Mouse (Mus musculus) embryo, embryonic 9.5 days (tissue): ENCODE data around the gene Gtf2ird1.
"Not testable (repeated sequence)": the region's sequence is repeated elsewhere in the genome, so short reads cannot be mapped to it uniquely, and the experiment has no call there.

Source experiments
- DNase-seq: peaks from one replicate; pipeline ENCODE4 v3.0.0-alpha.2; 2017; ENCODE audit errors: extremely low spot score

The Gtf2ird1 gene

DNA sequence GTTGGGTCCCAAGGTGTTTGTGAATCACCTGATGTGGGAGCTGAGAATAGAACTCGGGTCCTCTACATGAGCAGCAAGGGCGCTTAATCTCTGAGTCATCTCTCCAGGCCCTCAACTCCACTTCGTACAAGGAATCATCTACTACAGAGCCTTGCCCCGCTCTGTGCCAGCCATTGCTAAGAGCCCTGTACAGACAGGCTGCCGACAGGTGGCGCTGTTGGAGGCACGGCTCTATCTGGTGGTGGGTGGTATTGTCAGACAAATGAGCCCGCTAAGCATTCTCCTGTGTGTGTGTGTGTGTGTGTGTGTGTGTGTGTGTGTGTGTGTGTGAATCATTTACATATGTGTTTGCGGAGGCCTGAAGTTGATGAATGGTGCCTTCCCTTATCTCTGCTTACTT, 111.1 kb downstream of the Gtf2ird1 start:
- no peak for DNase-seq

DNA sequence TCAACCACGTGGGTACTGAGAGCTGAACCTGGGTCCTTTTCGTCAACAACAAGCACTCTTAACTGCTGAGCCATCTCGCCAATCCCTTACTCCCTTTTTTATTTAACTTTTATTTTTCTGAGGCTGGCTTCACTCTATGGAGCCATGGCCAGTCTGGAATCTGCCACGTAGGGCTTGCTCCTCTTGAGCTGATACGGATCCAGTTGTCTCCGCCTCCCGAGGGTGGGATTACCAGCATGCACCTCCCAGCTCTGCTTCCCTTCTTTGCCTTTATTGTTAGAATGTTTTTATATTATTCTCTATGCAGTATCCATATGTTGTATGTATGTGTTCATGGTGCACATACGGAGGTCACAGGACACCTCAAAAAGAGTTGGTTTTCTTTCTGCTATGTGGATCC, 112.4 kb downstream of the Gtf2ird1 start:
- DNase-seq: no peak

DNA sequence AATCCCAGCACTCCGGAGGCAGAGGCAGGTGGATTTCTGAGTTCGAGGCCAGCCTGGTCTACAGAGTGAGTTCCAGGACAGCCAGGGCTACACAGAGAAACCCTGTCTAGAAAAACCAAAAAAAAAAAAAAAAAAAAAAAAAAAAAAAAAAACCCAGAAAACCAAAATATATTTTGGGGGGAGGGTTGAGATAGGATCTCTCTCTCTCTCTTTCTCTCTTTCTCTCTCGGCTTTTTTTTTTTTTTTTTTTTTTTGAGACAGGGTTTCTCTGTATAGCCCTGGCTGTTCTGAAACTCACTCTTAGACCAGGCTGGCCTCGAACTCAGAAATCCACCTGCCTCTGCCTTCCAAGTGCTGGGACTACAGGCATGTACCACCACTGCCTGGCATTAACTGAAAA, 113.0 kb downstream of the Gtf2ird1 start:
- DNase-seq: not testable (repeated sequence)

DNA sequence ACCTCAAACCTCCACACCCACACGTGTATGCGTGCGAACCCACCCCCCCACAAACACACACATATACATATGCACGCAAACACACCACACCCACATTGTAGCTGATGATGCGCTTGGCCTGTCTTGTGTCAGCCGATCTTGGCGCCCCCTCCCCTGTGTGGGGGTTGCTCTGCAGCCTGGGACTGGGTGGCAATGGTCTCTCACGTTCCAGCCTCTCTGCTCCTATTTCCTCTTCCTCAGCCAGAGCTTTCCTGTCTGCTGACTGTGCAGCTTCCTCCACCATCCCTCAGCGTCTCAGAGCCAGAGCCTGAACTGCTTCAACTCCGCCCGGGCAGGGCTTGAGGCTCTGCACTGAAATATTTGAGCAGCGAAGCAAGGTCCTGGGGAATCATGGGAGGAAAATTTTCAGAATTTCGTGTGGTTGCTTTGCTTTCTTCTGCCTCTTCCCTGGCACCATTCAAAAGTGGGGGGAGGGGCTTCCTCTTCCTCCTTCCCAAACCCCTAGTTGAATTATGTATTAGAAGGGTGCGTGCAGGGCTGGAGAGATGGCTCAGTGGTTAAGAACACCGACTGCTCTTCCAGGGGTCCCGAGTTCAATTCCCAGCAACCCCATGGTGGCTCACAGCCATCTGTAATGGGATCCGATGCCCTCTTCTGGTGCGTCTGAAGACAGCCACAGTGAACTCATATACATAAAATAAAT, 113.9 kb downstream of the Gtf2ird1 start:
- DNase-seq: no peak

DNA sequence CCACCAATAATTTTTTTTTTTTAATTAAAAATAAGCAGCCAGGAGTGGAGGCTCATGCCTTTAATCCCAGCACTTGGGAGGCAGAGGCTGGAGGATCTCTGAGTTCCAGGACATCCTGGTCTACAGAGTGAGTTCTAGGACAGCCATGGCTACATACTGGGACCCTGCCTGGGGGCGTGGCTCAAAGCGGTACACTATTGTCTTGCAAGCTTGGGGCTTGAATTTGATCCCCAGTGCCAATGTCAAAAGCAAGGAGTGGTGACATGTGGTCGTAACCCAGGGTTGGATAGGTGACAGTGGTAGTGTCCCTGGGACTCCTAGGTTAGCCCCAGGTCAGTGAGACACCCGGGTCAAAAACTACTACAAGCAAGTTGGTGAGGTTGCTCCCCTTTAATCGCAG, 114.8 kb downstream of the Gtf2ird1 start:
- DNase-seq: no peak

DNA sequence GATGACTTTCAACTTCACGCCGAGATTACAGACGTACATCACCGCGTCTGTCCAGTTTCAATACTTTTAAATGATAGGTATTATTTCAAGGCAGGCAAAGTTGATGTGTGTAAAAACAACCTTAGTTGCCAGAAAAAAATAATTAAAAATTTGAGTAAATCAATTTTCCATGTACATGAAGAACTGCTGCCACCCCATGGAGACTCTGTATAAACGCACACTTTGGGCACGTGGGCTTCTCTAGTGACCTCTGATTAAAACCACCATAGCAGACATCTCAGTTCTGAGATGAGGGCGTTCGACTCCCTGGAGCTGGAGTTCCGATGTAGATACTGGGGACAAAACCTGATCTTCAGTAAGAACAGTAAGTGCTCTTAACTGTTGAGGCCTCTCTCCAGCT, 115.2 kb downstream of the Gtf2ird1 start:
- no peak for DNase-seq

DNA sequence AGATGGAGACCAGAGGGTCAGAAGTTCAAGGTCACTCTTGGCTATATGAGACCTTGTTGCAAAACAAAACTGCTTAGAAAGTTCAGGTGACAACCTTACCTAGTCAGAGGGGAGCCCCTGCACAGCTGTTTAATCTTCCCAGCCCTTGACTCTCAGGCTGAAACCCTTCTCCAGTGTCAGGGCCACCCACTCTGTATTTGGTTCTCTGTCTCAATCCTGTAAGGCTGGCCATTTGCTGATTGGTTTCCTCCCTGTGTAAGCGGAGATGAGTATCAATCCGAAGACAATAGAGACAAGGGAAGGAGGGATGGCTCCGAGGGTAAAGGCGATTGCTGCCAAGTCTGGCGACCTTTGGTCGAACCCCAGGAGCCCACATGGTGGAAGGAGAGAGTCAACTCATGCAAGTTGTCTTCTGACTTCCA, 116.4 kb downstream of the Gtf2ird1 start:
- DNase-seq: no peak

DNA sequence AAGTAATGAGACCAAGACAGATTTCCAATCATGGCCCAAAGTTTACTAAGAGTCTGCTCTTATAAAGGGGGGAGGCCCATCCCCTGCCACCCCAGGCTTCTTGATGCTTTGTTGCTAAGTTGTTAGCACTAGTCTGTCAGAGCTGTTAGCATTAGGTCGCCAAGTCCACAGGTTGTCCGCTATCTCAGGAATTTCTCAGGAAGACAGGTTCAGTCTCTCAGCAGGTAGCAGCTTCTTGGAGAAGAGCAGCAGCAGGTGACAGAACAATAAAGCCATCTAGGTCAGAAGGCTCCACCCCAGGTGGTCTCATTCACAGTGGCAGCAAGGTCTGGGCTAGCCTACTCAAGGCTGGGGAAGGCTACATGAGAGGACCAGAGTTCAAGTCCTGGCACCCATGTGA, 119.5 kb downstream of the Gtf2ird1 start:
- DNase-seq: not testable (repeated sequence)

DNA sequence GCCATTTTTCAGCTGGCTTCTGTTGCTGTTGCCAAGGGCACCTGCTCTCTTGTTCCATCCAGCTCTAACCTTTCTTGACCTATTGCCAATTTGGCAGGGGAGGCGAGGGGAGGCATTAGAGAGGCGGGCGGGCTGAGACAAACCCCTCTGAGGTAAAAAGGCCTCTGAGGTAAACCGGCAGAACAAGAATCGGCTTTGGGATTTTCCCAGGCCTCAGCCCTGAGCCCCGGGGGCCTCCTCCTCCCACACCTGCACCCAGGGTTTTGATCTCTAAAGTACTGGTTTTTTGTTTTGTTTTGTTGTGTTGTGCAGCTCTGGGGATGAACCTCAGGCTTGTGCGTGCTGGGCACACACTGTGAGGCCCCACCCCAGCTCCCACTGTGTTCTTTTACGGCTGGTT, 123.8 kb downstream of the Gtf2ird1 start:
- DNase-seq: no peak

DNA sequence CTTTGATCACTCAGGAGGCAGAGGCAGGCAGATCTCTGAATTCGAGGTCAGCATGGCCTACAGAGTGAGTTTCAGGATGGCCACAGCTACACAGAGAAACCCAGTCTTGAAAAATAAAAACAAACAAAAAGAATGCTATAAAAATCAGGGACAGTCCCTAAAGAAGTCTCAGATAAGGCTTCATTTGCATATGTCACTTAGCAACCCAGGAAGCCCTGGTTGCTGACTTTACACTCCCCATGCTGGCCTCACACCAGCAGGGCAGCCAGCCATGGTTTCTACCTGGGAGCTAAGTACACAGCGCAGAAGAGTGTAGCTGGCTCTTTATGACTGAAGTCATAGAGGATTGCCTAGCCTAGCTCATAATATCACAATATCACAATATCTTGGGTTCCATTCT, 126.4 kb downstream of the Gtf2ird1 start:
- no peak for DNase-seq

DNA sequence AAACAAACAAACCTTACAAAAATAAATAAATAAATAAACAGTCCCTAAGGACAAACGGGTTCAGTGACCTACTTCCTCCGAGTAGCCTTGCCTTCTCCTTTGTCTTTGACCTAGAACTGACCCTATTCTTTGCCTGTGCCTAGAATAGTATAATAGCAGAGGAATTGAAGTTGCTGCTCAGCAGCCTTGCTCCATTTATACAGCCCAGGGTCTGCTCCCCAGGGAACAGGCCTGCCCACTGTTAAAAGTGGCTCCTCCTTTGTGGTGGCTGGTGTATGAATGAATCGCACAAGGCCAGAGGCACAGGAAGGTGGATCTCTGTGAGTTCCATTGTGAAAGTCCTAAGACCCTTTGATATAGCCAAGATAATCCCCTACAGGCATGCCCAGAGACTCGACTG, 127.2 kb downstream of the Gtf2ird1 start:
- no peak for DNase-seq

DNA sequence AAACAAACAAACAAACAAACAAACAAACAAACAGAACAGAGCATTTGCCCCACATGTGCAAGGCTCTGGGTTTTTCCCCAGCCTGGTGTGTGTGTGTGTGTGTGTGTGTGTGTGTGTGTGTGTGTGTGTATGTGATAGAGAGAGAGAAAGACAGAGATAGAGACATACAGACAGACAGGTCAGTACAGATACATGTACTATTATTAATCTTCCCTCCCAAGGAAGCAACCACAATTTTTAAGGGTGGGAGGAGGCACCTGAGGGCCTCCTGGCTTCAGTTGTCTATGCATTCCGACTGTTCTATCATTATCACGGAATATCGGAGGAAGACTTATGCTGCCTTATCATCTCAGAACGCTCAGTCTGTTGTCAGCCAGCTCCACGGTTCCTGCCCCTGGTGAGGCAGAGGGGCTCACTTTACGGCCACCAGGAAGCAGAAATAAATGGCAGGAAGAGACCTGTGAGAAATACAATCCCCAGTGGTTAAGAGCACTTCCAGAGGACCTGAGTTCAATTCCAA, 128.0 kb downstream of the Gtf2ird1 start:
- no peak for DNase-seq

DNA sequence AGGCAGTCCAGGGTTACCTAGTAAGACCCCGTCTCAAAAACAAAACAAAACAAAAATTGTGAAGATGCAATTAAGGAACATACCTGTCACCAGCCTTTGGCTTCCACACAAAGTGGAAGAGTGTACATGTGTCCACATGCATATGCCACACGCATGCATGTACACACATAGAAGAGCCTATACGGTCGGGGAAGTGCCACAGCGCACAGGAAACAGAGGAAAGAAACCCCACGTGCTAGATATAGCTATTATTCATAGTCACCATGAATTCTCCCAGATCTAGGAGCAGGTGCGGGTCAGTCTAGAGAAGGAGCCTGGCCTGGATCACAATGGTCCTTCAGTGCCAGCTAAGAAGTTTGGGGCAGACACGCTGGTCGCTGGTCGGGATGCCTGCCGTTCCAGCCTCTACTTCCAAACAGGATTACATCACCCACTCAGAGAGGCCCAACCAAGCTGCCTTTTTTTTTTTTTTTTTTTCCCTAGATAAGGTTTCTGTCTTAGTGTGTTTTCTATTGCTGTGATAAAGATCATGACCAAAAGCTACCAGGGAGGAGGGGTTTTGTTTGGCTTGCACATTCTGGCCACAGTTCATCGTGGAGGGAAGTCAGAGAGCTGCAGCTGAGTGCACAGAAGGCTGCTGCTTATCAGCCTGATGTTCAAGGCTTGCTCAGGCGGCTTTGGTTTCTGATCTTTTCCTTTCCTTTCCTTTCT, 130.5 kb downstream of the Gtf2ird1 start:
- no peak for DNase-seq

DNA sequence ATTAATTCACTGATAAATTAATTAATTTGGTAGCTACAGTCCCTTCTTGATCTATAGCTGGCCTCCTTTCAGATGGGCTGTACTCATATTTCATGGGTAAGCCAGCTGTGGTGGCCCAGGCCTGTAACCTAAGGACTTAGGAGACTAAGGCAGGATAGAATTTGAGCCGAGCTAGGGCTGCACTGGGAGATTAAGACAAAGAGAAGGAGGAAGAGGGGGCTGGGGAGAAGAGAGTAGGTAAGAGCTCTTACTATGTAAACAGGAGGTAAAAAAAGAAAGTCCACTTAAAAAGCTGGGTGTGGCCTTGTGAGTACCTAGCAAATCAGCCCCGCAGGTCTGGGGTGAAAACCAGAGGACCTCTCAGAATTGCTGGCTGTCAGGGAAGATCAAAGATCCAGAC, 132.6 kb downstream of the Gtf2ird1 start:
- DNase-seq: no peak

DNA sequence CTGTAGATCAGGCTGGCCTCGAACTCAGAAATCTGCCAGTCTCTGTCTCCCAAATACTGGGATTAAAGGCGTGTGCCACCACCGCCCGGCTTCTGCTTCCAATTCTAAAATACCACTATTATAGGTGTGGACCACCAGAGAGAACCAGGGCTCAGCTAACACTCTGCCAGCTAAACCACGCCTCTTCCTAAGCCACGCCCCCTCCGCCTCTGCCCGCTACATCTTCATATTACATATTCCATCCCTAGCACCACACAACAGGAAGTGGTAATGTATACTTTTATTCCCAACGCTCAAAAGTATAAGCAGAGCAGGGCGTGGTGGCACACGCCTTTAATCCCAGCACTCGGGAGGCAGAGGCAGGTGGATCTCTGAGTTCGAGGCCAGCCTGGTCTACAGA, 133.2 kb downstream of the Gtf2ird1 start:
- DNase-seq: no peak

DNA sequence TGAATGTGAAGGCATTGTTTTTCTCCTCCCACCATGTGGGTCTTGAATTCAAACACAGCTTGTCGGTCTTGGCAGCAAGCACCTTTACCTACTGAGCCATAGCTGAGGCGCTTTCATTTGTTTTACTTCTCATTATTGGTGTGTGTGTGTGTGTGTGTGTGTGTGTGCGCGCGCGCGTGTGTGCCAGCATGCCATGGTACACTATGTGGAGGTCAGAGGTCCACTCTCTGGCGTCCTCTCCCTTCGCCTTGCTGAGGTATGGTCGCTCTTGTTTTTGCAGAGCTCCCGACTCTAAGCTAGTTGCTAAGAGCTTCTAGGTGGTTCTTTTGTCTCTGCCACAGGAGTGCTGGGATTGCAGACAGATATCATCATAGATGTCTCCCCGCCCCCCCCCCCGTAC, 134.2 kb downstream of the Gtf2ird1 start:
- no peak for DNase-seq

DNA sequence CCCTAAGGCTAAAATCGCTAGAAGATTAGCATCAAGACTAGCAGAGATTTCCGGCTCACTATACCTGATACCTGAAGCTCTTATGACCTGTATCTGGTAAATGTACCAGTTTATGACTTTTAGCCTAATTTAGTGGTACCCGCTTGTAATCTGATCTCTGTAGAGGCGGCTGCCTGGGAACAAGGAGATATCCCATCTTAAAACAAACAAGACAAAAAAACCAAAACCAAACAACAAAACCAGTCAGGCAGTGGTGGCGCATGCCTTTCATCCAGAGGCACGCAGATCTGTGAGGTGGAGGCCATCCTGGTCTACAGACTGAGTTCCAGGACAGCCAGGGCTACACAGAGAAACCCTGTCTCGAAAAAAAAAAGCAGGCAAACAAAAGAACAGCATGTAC, 134.8 kb downstream of the Gtf2ird1 start:
- no peak for DNase-seq

DNA sequence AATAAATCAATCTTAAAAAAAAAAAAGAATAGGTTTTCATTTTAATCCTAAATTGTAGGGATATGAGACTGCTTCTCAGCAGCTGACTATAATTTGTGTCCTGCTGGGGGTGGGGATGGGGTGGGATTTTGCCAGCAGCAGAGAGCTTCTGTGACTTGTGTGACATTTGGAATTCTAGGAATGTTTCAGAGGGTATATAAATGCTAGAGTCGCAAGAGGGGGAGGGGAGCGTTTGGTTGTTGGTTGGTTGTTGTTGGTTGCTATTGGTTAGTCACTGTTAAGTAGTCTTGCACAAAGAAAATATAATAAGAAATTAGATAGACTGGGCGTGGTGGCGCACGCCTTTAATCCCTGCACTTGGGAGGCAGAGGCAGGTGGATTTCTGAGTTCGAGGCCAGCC, 137.6 kb downstream of the Gtf2ird1 start:
- no peak for DNase-seq

DNA sequence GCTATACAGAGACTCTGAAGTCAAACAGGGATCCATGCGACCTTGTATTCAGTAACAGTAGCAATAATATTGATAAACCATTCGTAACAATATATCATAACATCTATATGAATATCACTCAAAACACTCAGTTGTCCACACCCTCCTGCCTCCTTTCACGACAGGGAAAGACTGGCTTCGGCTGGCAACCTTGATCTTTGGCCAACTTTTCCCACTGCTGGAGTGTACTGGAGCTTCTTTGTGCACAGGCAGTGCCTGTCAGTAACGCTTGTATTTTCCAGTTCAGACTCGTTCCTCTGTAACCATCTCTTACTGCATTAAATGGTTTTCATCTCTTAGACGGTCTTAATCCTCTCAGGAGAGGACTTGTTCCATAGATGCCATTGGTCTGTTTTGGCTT, 139.8 kb downstream of the Gtf2ird1 start:
- DNase-seq: no peak

DNA sequence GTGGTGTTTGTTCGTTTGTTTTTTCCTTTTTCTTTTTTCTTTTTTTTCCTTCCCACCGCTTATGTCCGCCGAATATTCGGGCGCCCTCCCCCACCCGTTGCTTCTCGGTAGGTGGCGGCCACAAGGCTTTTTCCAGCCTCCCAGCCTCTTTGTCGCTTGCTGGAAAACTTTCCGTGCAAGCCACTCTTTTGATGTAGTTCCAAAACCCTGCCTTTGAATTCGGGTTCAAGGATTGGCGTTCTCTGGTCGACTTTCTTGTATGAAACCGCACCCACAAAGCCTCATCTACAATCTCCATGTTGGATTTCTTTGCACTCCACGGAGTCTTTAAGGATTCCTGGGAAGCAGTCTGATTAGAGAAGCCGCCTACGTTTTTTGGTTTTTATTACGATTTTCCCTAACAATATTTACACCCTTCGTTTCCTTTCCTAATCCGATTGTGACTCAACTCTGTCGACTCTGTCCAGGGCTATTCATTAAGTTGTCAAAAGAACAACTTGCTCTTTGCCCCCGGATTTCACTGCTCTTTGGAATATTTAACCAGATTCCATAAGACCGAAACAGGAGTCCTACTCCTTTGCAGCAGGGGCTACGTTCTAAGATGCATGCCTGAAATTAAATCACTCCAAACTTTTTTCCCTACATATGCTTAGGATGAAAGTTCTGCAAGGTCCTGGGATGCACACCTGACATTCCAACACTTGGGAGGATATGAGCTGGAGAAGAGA, 140.7 kb downstream of the Gtf2ird1 start:
- peak; percentile 68 for DNase-seq

DNA sequence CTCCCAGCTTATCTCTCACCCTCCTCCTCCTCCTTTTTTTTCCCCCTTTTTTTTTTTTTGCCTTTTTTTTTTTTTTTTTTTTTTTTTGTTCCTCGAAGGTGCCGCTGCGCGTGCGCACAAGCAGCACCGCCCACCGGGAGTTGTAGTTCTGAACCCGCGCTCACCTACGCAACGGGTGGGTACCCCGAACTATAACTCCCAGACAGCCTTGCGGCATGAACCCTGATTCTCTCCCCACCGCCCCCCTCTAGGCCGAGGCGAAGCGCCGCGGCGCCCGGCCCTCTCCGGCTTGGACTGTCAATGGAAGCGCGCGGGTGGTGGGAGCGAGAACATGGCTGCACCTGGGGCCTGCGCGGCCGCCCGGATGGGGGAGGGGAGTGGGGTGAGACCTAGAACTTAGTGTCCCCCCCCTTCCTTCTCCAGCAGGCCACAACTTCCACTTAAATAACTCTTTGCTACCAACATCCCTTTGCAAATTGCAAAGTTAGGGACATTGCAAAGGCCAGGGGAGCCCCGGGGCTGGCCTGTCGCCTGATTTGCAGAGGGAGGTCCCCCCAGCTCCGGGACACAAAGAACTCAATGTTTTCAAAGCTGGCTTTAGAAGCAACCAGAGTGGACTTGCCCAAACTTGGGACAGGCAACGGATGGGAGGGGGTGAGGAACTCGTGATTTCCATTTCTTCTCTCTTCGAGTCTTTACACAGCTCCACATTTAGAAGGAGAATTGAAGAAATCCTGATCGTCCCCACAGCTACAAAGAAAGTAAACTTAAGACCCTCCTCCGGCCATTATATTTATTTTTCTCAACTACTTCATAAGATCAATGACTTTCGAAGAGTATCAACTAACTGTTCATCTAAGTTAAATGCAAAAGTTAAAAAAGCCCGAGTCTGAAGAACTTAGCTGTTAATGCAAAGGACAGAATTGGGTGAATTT, 141.6 kb downstream of the Gtf2ird1 start, which contains the start of gene Gtf2i:
TSS of gene Gtf2i (minus strand) at position 73 of the 935 bp plus-strand sequence.
- DNase-seq: peak; percentile 98
